Mouse (Mus musculus): ENCODE measurements around the gene Gm43720.
A peak's percentile ranks its signal among the peaks of the same experiment; 100 is the strongest.

Gene Gm43720

DNA sequence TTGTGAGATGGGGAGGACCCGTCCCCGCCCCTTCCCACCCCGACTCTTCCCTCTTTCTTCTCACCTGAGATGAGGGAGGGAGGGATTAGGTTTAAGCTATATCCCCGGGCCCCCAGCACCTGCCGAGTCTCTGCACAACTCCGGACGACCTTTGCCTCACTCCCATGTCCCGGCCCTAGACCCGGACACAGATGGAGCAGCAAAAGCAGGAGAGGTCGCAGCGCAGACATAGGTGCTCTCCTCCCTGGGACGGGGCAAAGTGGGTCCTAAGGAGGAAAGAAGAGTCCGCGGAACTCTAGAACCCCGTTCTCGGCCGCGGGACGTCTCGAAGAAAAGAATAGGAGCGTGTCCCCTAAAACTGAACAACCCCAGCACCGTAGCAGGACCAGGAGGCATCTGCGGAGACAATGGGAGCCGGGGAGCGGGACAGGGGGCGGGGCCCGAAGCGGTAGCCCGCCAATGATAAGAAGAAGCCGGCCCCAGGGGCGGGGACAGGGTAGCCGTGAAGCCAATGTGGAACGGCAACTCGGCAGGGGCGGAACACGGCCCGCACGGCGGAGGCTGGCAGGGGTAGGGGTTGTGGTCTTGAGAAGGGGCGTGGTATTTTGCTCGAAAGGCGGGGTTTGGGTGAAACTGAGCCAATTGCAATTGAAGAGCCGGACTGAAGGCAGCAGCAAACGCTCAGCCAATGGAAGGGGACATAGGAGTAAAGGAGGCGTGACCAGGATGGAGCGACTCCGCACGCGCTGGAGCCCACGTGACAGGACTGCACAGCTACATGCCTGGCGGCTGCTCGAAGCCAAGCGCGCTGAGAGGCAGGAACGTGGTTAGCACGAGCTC, at the start of gene Gm43720, which contains the start of the genes Gpc2 and Stag3:
Gene Gm43720, minus strand, starts transcription at position 374 of the 840 bp plus-strand sequence.
Gene Gpc2, minus strand, starts transcription at position 421 of the 840 bp plus-strand sequence.
Gene Stag3, plus strand, starts transcription at position 656 of the 840 bp plus-strand sequence.
- DNase-seq (ENCODE audit: low spot score): no peak

- DNase-seq (ENCODE audit: low spot score): no peak
Observed at GRCm38 (mm10) chr5:138312795-138313194, 33.0 kb upstream of the Gm43720 start.

DNA sequence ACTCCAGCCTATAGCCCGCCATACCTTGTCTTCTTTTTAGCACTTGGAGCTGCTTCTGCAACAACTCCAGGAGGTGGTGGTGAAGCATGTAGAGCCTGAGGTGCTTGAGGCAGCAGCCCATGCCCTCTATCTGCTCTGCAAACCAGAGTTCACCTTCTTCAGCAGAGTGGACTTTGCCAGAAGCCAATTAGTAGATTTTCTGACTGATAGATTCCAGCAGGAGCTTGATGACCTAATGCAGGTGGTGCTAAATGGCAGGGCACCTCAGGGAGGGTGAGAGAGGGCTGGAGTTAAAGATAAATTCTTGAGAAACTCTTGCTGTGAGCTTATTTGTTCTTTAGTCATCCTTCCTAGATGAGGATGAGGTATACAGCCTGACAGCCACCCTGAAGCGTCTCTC, 19.9 kb upstream of the Gm43720 start:
- DNase-seq (ENCODE audit: low spot score): no peak

GRCm38 (mm10) chr5:138294158-138294557, 14.4 kb upstream of the Gm43720 start:
- no peak for DNase-seq (ENCODE audit: low spot score)

- no peak for DNase-seq (ENCODE audit: low spot score)
Observed at GRCm38 (mm10) chr5:138291638-138292037, 11.9 kb upstream of the Gm43720 start.

DNA sequence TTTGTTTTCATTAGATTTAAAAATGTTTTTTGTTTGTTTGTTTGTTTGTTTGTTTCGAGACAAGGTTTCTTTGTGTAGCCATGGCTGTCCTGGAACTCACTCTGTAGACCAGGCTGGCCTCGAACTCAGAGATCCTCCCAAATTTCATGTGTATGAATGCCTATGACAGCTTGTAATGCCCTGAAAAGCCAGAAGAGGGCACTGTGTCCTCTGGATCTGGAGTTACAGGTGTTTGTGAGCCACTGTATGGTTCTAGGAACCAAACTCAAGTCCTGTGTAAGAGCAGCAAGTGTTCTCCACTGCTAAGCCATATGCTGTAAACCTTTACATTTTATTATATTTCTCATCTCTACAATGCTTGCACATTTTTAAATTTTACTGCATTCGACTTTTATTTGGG, 8.1 kb upstream of the Gm43720 start:
- no peak for DNase-seq (ENCODE audit: low spot score)

GRCm38 (mm10) chr5:138283540-138283939, 3.8 kb upstream of the Gm43720 start:
- DNase-seq (ENCODE audit: low spot score): no peak

- DNase-seq (ENCODE audit: low spot score): no peak
Observed at GRCm38 (mm10) chr5:138281798-138282197, 2.0 kb upstream of the Gm43720 start.

DNA sequence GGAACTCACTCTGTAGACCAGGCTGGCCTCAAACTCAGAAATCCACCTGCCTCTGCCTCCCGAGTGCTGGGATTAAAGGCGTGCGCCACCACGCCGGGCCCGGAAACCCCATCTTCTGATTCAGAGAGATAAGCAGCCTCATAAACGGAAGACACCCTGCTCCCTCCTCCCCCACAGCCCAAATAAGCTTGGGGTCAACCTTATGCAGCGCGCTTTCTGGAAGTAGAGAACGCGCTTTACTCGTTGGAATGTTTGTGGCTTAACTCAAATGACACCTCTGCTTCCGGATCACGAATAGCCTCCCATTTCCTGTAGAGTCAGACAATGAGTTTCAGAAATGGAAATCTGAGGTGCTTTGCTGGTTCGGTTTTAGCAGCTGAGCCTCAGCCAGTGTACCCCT, 1.1 kb upstream of the Gm43720 start:
- DNase-seq (ENCODE audit: low spot score): no peak

- no peak for DNase-seq (ENCODE audit: low spot score)
Observed at GRCm38 (mm10) chr5:138280425-138280768, 639 bp upstream of the Gm43720 start.

GRCm38 (mm10) chr5:138277994-138278393, 1.8 kb downstream of the Gm43720 start:
- DNase-seq (ENCODE audit: low spot score): no peak

DNA sequence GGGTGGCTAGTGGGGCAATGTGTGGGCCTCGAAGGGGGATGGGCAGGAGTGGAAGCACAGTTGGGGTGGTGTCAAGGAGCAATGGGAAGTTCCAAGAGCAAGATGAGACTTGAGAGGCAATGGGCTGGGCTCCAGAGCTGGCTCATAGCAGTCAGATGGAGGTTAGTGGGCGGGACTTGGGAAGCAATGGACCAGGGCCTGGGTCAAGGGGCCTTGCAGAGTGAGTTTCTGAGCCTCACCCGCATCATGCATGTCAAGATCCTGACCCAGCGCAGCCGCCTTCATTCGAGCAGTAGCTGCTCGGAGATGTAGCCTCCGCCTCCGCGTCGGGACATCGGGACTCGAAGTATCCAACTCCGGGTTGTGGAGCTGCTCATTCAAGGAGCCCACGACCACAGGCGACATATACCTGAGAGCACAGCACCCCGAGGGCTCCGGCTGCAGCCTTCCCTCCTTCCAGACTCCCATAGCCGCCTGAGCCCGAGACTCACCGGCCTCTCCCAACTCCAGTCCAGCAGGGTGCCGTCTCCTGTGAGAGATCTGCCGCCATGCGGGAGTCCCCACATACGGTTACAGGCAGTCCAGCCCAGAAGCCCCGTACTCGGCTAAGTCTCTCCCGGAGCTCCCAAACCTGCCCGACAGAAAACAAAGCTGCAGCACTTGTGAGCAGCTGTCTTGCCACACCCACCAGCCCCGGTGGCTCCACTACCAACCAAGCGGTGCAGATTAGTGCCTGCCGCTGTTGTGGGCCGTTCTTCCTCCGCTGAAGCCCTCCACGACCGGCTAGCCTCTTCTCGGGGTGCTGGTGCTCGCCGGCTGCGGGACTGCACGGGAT, 4.3 kb downstream of the Gm43720 start:
- no peak for DNase-seq (ENCODE audit: low spot score)

DNA sequence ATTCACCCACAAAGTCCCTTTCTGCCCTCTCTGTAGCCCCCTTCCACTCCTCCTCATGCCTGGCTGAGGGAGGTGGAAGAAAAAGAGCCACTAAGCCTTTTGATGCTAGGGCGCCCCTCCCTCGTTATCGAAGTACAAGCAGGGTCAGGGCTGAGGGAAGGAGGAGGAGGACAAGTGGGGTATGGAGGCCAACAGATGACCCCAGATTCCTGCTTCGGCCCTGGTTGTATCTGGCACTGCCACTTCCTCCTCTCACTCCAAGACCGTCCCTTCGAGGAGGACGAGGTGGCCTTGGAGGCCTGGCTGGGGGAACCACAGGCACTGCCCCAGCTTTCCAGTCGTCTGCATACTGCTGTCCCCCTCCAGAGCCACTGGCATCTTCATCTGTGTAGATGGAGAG, 5.6 kb downstream of the Gm43720 start:
- no peak for DNase-seq (ENCODE audit: low spot score)

DNA sequence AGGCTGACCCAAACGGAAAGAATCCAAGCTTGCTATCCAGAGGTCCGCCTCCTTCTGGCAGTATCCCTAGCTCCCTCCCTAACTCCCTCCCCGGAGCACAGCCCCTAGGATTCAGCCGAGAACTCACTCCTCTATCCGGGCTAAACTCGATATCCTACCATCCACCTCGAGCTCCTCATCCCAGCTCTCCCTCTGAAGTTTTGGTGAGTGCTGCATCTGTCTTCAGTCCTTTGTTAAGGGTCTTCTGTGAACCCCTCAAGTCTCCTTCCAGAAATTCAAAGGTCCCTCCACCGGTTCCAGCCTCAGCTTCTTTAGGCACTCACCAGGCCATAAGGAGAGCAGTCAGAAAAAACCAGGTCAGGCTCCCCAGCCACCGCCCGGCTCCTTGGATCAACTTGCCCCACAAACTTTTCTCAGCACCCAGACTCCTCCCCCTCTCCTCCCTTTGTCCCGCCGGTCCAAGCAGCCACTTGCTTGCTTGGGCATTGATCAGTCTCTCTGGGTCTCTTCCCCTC, 7.3 kb downstream of the Gm43720 start, which contains the start of gene Gal3st4:
Gene Gal3st4, minus strand, starts transcription at position 432 of the 515 bp plus-strand sequence.
- no peak for DNase-seq (ENCODE audit: low spot score)

GRCm38 (mm10) chr5:138271232-138271631, 8.5 kb downstream of the Gm43720 start:
- DNase-seq (ENCODE audit: low spot score): no peak

DNA sequence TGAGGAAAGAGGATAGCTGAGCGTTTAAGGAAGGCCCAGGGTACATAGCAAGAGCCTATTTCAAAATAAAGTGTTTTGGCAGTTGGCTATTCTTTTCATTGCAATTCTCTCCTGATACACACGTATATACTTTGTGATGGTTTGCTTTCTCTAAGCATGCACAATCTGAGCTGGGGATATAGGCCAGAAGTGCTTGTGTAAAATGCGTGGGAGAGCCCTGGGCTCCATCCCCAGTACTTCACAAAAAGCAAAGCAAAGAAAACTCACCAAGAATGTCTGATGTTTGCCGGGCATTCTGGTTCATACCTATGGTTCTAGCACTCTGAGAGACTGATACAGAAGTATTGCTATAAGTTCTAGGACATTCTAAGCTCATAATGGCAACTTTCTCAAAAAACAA, 10.8 kb downstream of the Gm43720 start:
- no peak for DNase-seq (ENCODE audit: low spot score)

GRCm38 (mm10) chr5:138267114-138267513, 12.6 kb downstream of the Gm43720 start:
- no peak for DNase-seq (ENCODE audit: low spot score)

GRCm38 (mm10) chr5:138265712-138266111, 14.0 kb downstream of the Gm43720 start:
- DNase-seq (ENCODE audit: low spot score): no peak

DNA sequence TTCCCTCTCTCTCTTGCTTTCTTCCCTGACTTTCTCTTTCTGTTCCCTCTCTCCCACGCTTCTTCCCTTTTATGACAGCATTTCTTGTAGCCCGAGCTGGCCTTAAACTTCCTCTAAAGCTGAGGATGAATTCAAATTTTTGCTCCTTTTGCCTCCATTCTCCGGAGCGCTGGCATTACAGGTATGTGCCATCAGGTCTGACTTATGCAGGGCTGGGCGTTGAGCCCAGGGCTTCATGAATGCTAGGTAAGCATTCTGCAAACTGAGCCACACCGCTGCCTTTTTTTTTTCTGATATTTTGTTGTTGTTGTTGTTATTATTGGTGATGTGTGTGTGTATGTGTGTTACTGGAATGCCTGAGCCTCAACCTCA, 15.6 kb downstream of the Gm43720 start:
- no peak for DNase-seq (ENCODE audit: low spot score)

DNA sequence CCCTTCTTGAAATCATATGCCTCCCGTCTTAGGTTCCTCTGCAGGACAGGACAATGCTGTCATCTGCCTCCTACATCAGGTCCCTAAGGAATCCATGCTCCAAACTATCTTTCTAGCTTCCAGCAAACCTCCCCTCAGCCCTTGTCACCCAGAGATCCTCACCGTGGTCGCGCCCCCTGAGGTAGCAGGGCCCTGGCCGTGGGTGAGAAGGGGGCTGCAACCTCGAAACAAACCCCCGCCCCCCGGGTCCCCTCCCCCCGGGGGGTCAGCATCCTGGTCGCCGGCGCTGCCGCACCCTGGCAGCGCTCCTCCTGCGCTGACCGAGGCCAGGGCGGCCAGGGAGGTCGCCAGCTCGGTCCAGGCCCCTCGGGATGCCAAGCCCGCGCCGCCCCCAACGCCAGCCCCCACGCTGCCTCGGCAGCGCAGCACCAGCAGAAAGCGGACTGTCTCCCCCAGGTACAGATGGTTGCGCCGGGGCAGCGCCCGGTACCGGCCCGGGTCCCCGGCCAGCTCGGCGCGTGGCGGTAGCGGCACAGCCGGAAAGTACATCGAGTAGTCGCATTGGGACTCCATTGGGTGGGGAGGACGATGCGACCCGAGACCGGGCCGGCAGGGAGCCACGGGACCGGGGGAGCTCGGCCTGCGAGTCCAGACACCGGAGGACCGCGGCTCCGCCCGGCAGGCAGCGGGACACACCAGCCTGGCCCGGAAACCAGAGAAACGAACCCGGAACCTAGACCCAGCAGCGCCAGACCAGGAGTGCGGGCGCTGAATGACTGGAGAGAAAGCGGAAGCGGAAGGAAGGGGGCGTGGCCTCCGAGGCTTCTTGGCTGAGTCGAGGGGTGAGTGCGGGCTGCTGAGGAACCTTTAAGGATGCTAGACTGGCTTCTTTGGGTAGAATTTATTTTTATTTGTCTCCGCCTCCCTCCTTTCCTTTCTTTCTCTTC, 16.2 kb downstream of the Gm43720 start, which contains the start of gene BC037034:
Gene BC037034, minus strand, starts transcription at position 774 of the 947 bp plus-strand sequence.
- DNase-seq (ENCODE audit: low spot score): peak; percentile 67

DNA sequence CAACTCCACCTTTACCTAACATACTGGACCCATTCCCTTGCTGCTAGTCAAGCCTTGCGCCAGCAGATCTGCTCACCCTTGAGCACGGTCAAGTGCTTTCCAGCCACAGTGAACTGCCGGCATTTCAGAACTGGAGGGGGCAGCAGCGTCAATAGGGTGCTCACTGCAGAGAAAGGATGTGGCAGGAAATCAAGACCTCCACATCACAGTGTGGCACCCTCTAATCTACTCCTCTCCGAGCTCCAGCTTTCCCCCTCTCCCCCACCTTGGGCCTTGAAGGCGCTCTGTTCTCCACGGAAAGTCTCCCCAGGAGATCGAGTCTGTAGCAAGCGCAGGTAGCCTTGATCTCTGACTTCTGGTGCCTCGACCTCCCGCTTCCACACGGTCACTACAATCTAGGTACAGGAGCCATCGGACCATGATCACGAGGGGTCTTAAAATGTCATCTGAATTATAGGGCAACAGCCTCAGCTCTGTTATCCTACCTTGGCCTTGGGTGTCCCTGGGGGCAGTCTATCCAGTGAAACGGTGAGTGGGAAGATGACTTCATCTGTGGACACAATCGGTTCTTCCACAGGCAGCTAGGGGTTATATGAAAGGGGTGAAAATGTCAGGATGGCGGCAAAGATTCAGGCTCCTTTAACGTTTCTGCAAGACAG, 17.0 kb downstream of the Gm43720 start:
- DNase-seq (ENCODE audit: low spot score): no peak

Data from layer of hippocampus, adult 9-10 months (tissue).